Mouse (Mus musculus) hindbrain, embryonic 13.5 days (tissue): Measurements from ENCODE around the gene Masp1. TPM values are rescaled to one million over a fixed set of nuclear protein-coding genes. Genes with fewer than 3 reads are reported as not detected.

Experiments
- ATAC-seq: fragments of 200-750 bp; cut with Nextera tagmentation; 2 replicates; pipeline ENCODE4 v1.8.0; 2017; ENCODE audit warnings: moderate TSS enrichment; ENCODE audit not compliant: low FRiP score
- H3K27ac ChIP-seq: fragments of 300-500 bp; sonication (generic); 2 replicates; pipeline ENCODE4 v1.5.1; 2015; ENCODE audit warnings: inconsistent platforms, mild to moderate bottlenecking, moderate library complexity
- H3K27me3 ChIP-seq: fragments of 300-500 bp; sonication (generic); 2 replicates; pipeline ENCODE4 v1.6.1; 2015; ENCODE audit warnings: mild to moderate bottlenecking, inconsistent platforms
- H3K36me3 ChIP-seq: fragments of 300-500 bp; sonication (generic); 2 replicates; pipeline ENCODE4 v1.6.1; 2015; ENCODE audit warnings: mild to moderate bottlenecking, inconsistent platforms
- H3K4me1 ChIP-seq: fragments of 300-500 bp; sonication (generic); replicated peaks from 2 replicates; pipeline ENCODE4 v1.6.1; 2015; ENCODE audit warnings: inconsistent platforms
- H3K4me2 ChIP-seq: fragments of 300-500 bp; sonication (generic); 2 replicates; pipeline ENCODE4 v1.6.1; 2015; ENCODE audit warnings: inconsistent platforms, mild to moderate bottlenecking, moderate library complexity
- H3K4me3 ChIP-seq: fragments of 300-500 bp; sonication (generic); 2 replicates; pipeline ENCODE4 v1.5.1; 2015; ENCODE audit warnings: mild to moderate bottlenecking, inconsistent platforms
- H3K9ac ChIP-seq: fragments of 300-500 bp; sonication (generic); 2 replicates; pipeline ENCODE4 v1.6.1; 2015; ENCODE audit warnings: mild to moderate bottlenecking, inconsistent platforms
- H3K9me3 ChIP-seq: fragments of 300-500 bp; sonication (generic); 2 replicates; pipeline ENCODE4 v1.6.1; 2016; ENCODE audit warnings: inconsistent platforms
- WGBS: fragments of 180-500 bp; shearing (Covaris S2); methylation state at CpG from one replicate; pipeline ENCODE4 v1.1.7; 2015; 5-methylcytosine and 5-hydroxymethylcytosine counted together
- polyA plus RNA-seq: library from polyadenylated mRNA; unstranded; fragments of >200 nt; fragmentation: Nextera tagmentation; extraction: Ambion mirVana; gene quantifications from 2 replicates; pipeline ENCODE4 v1.2.1, GENCODE M21; 2015

Masp1 gene
- polyA plus RNA-seq: 31.3 and 36.9 TPM in 2 replicates

DNA sequence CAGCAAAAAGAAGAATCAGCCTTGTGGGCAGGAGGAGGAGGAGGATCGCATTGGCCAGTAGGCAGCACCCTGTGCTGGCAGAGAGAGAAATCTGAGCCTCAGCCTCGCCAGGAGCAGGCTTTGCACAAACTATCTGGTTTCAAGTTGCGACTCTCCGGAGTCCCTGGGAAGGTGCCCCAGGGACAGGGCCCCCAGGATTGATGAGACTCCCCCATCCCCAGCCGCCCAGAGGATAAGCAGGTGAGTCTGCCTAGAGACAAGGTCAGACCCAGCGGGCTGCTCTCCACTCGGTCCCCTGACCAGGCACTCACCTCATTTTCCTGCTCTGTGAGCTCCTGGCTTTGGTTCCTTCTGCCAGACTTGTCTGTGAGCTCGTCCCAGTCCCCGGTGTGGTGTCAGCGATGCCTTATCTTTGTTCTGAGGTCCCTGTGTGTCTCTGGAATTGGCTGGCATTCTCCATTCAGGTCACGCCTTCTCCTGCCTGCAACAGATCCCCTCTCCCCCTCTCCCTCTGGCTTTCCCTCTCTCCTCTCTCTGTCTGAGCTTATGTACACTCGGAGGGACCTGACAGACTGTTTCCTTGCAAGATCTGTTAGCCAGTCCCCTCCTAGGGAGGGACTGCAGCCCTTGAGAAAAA is at the start of gene Masp1, which contains the start of gene Rtp4:
Gene Masp1 (minus strand): TSS at position 581 of the 637 bp plus-strand sequence.
Gene Rtp4 (plus strand): TSS at position 57 of the 637 bp plus-strand sequence.
- Histone ChIP-seq H3K27ac (peak within 1 kb of the TSS; percentile 95), H3K9me3 (no peaks in the 10 kb centered on the region), H3K27me3 (no peaks in the 10 kb centered on the region), H3K9ac (peak within 1 kb of the TSS; percentile 82), H3K4me3 (peak within 1 kb of the TSS; percentile 55), H3K4me1 (peaks cover 73% of the 10 kb centered on the region), H3K36me3 (no peaks in the 10 kb centered on the region), H3K4me2 (peak within 1 kb of the TSS; percentile 78)
- peak; percentile 85 for ATAC-seq
- WGBS: under 1% methylated on average over 12 of the region's 12 CpGs

DNA sequence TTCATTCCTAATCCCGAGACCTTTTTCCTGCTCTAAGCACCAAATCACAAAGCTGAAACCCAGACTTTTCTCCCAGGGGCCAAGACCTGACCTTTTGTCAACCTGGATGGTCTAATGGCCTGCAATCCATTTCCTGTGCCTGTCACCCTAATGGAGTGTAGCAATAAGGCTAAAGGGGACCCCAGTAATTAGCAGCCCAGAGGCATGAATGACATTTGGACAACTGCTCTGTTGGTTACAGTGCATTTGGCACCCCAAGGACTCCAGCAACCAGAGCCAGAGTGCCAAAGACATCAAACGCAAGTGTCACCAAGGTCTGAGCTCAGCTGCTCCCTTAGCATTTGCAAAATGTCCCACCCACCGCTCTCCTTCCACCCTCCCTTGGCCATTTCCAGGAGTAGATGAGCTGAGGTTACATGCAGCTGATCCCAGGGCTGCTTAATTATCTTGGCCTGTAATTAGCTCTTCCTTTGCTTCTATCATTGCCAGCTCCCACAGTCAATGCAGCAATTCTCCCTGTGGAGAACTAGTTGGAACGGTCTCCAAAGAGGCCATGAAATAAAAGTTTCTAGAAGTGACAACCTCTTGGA is 47.8 kb upstream of the Masp1 start:
- 43% methylated on average over 4 of the region's 4 CpGs for WGBS
- H3K27ac ChIP-seq: no peak overlapping the region
- H3K9ac ChIP-seq: no peak overlapping the region
- H3K4me1 ChIP-seq: no peaks in the 10 kb centered on the region
- no peaks in the 10 kb centered on the region for H3K36me3 ChIP-seq
- H3K4me3 ChIP-seq: no peak overlapping the region
- H3K4me2 ChIP-seq: no peak overlapping the region
- H3K27me3 ChIP-seq: no peaks in the 10 kb centered on the region
- no peak for ATAC-seq
- H3K9me3 ChIP-seq: no peaks in the 10 kb centered on the region

DNA sequence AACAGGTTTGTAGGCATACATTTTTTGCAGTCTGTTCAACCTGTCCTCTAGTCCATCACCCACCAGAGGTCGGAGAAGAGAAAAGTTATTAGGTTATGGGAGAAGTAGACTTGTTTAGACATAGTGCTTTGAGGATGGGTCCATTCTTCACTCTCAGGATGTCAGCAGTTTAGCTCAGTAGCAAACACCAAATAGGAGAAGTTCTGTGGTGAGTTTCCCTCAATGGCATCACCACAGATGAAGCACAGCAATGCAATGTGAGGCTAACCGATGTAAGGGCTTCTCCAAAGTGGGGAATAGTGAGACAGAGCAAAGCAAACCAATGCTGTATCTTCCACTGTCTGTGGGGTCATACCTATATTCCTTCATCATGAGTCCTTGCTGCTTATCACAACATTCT is 37.1 kb upstream of the Masp1 start:
- Histone ChIP-seq H3K9me3 (no peaks in the 10 kb centered on the region), H3K4me2 (no peak overlapping the region), H3K9ac (no peak overlapping the region), H3K4me1 (no peaks in the 10 kb centered on the region), H3K4me3 (no peak overlapping the region), H3K36me3 (no peaks in the 10 kb centered on the region), H3K27ac (no peak overlapping the region), H3K27me3 (no peaks in the 10 kb centered on the region)
- no peak for ATAC-seq
- 85% methylated on average over 2 of the region's 2 CpGs for WGBS

DNA sequence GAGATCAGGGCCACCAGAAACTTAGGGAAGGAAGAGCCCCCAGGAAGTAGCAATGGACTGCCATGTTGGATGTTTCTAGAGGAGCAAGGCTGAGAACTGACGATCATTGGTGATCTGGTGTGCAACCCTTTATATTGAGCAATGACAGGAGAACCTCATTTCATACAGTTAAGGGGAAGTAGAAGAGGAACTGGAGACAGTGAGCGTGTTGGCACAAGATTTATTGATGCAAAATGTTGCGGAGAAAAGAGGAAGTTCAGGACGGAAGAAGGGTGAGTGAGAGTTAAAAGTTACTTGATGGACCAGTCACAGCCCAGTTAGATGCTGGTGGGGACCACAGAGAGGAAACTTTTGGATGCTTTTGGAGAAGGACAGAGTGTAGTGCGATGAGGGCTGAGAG is 36.6 kb upstream of the Masp1 start:
- 92% methylated on average over 5 of the region's 5 CpGs for WGBS
- Histone ChIP-seq H3K9me3 (no peaks in the 10 kb centered on the region), H3K27ac (no peak overlapping the region), H3K27me3 (0 out of 2 replicates have a peak, but pooled peaks cover 1% of the 10 kb centered on the region), H3K36me3 (no peaks in the 10 kb centered on the region), H3K4me1 (no peaks in the 10 kb centered on the region), H3K4me3 (no peak overlapping the region), H3K4me2 (no peak overlapping the region), H3K9ac (no peak overlapping the region)
- no peak for ATAC-seq

DNA sequence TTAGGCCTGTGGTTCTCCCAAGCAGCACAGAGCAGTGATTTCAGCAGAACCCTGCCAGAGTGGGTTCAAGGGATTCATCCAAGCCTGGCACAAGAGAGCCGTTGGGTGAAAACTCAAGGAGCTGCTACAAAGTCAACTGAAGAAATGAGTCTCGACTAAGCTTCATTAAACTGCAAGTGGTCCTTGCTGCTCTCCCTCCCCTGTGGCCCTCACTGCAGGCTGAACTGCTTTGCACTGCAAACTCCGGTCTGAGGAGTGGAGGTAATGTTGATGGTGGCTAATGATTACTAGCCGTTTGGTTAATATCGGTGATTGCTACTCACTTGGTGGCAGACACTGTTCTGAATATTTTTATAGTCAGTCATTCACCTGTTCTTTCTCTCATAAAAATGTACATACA is 34.1 kb upstream of the Masp1 start:
- Histone ChIP-seq H3K4me2 (no peak overlapping the region), H3K27ac (no peak overlapping the region), H3K9me3 (no peaks in the 10 kb centered on the region), H3K9ac (no peak overlapping the region), H3K4me3 (no peak overlapping the region), H3K36me3 (no peaks in the 10 kb centered on the region), H3K27me3 (0 out of 2 replicates have a peak, but pooled peaks cover 2% of the 10 kb centered on the region), H3K4me1 (no peaks in the 10 kb centered on the region; the same call in 1 of the 2 replicates)
- WGBS: 84% methylated on average over 5 of the region's 5 CpGs
- ATAC-seq: no peak

DNA sequence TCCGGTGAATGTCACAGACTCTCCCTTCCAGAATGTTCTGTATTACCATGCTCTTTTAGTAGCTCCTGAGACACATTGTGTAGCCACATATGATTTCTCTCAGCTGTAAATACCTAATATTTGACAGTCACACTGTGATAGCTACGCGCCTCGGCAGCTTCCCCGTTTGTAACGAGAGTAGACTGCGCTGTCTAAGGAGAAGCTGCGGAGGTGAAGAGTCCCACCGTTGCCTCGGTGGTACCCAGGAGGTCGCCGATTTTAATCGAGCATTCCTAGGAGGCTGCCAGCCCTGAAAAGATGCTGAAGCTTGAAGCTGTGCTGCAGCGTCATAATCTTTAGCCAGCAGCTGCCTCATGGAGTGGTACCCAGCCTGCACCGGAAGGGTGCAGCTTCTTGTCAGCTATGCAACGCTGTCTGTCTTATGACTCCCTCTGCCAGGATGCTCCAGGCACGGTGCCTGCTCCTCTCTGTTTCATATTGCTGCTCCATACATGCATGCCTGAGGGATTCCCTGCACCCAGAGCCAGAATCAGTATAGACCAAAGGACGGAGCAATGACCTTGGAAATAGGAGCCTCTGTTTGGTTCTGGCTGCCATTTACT is 30.5 kb upstream of the Masp1 start:
- H3K27me3 ChIP-seq: 0 out of 2 replicates have a peak, but pooled peaks cover 2% of the 10 kb centered on the region
- H3K4me3 ChIP-seq: no peak overlapping the region
- no peaks in the 10 kb centered on the region for H3K9me3 ChIP-seq
- H3K9ac ChIP-seq: 0 out of 2 replicates have a peak overlapping the region, but pooled peaks have one; percentile 9
- WGBS: 82% methylated on average over 18 of the region's 18 CpGs
- no peaks in the 10 kb centered on the region; the same call in 1 of the 2 replicates for H3K4me1 ChIP-seq
- ATAC-seq: peak; percentile 41
- no peak overlapping the region for H3K4me2 ChIP-seq
- no peaks in the 10 kb centered on the region for H3K36me3 ChIP-seq
- no peak overlapping the region for H3K27ac ChIP-seq

DNA sequence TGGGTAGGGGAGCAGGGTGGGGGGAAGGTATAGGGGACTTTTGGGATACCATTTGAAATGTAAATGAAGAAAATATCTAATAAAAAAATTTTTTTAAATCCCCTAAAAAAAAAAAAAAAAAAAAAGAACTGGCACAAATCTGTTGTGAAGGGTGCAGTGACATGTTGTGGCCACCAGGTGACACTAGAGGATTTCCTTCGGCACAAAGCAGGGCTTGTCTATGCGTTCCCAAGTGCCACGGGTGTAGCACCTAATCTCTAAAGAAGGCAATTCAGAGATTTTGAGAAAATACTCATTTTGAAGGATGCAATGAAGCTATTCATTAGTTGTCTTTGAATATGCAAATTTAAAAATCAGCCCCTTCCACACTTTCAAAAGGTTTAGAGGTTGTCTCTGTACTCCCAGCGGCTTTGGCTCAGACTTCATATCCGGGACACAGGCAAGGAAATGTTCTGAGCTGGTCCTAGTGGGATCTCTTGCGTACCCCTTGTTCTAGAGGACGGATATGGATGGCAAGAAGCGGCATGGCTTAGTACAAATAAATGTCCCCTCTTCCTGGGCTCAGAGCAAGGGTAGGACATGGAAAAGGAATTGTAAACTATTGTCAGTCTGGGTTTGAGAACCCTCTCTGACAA is 29.8 kb upstream of the Masp1 start:
- Histone ChIP-seq H3K4me2 (no peak overlapping the region), H3K27ac (no peak overlapping the region), H3K9ac (no peak overlapping the region), H3K4me3 (no peak overlapping the region), H3K36me3 (no peaks in the 10 kb centered on the region), H3K9me3 (no peaks in the 10 kb centered on the region), H3K27me3 (0 out of 2 replicates have a peak, but pooled peaks cover 2% of the 10 kb centered on the region), H3K4me1 (no peaks in the 10 kb centered on the region; the same call in 1 of the 2 replicates)
- WGBS: 47% methylated on average over 8 of the region's 8 CpGs
- peak; percentile 66 for ATAC-seq

DNA sequence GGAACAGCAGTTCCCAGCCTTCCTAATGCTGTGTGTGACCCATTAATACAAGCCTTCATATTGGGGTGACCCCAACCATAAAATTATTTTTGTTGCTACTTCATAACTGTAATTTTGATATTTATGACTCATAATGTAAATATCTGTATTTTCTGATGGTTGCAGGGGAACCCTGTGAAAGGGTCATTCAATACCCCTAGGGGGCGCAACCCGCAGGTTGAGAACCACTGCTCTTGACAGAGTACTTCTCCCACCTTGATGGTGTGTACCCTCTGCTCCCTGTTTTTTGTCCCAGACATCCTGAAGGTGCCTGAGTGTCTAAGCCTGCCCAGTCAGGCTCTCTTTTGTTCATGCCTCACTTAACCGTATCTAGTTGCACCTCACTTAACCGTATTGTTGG is 27.2 kb upstream of the Masp1 start:
- Histone ChIP-seq H3K36me3 (no peaks in the 10 kb centered on the region), H3K9me3 (no peaks in the 10 kb centered on the region), H3K4me3 (no peak overlapping the region), H3K27me3 (0 out of 2 replicates have a peak, but pooled peaks cover 2% of the 10 kb centered on the region), H3K9ac (no peak overlapping the region), H3K4me1 (no peaks in the 10 kb centered on the region; the same call in 1 of the 2 replicates), H3K4me2 (no peak overlapping the region), H3K27ac (no peak overlapping the region)
- 87% methylated on average over 4 of the region's 4 CpGs for WGBS
- ATAC-seq: no peak

DNA sequence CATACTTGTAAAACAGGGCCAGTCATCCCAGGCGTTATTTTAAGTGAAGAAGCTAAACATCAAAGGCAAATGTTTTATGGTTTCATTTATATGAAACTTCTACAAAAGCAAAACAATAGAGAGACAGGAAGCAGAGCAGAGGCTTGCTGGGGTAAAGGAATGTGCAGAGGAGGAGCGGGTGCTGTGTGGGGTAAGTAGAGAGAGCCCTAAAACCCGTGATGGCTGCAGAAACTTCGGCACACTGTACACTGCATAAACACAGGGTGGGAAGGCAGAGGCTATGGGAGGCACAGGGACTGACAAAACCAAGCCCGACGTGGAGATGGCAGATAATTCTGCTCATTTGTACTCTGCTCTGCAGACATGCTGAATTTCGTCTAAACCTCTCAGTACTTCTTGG is 23.7 kb upstream of the Masp1 start:
- H3K27ac ChIP-seq: no peak overlapping the region
- no peak overlapping the region for H3K4me2 ChIP-seq
- 74% methylated on average over 7 of the region's 7 CpGs for WGBS
- no peaks in the 10 kb centered on the region for H3K9me3 ChIP-seq
- no peak overlapping the region for H3K4me3 ChIP-seq
- no peaks in the 10 kb centered on the region for H3K36me3 ChIP-seq
- no peaks in the 10 kb centered on the region for H3K4me1 ChIP-seq
- ATAC-seq: no peak
- H3K27me3 ChIP-seq: no peaks in the 10 kb centered on the region
- H3K9ac ChIP-seq: no peak overlapping the region

DNA sequence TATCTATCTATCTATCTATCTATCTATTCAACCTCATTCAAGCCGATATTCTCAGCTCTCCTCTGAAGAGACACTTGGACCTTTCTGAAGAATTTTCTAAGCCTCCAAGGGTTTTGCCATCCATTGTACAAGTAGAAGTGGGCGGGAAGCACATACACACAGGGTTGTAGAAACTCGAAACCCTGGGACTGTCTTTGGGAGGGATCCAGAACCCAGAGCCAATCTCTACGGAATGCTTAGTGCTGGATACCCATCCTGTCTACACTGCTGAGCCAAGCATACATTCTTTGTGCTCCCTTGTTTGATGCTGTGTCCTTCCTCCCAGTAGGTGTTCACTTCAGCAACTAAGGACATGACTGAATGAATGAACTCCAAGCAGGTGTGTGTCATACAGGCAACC is 22.3 kb upstream of the Masp1 start:
- no peak overlapping the region for H3K4me3 ChIP-seq

DNA sequence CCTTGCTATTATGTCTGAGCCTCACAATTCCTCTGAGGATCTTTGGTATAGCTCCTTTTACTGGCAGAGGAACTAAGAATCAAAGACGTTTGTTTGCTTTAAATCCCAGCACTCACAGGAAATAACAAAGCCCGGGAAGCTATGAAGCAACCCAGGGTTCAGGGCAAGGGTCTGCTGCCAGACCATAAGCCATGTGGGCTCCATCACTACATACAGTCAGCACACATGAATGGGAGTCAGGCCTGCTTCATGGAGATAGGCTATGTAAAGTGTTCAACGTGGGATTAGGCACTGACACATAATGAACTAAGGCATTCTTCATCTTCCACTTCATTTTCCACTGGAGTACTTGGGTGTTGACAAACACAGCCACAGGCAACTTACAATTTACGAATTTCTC is 20.4 kb upstream of the Masp1 start:
- no peaks in the 10 kb centered on the region for H3K9me3 ChIP-seq
- no peak overlapping the region for H3K9ac ChIP-seq
- 77% methylated on average over 4 of the region's 4 CpGs for WGBS
- H3K27me3 ChIP-seq: no peaks in the 10 kb centered on the region
- no peak overlapping the region for H3K4me2 ChIP-seq
- H3K36me3 ChIP-seq: no peaks in the 10 kb centered on the region
- H3K4me1 ChIP-seq: no peaks in the 10 kb centered on the region
- no peak overlapping the region for H3K4me3 ChIP-seq
- no peak for ATAC-seq
- H3K27ac ChIP-seq: no peak overlapping the region

More for the DNA sequence above, 22.3 kb upstream of the Masp1 start:
- 82% methylated on average over 4 of the region's 4 CpGs for WGBS
- H3K9ac ChIP-seq: no peak overlapping the region
- H3K4me2 ChIP-seq: no peak overlapping the region
- H3K4me1 ChIP-seq: no peaks in the 10 kb centered on the region
- H3K36me3 ChIP-seq: no peaks in the 10 kb centered on the region
- no peak overlapping the region for H3K27ac ChIP-seq
- ATAC-seq: no peak
- H3K9me3 ChIP-seq: no peaks in the 10 kb centered on the region
- H3K27me3 ChIP-seq: no peaks in the 10 kb centered on the region

DNA sequence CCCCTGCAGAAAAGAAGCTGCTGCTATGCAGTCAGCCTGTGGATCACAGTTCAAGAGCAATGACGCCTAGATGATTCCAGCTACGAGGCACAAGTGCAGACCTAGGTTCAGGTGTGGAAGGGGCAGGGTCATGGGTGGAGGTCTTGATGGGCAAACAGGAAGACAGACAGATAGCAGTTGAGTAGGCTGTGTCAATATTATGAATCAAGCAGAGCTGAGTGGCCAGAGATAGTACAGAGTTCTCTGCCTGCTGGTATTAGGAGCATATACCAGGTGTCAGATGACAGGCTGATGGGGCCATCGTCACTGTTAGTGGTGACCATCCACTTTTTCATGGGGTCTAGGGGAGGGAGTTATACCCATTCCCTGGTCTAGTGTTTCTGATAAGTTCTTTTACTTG is 13.1 kb upstream of the Masp1 start:
- Histone ChIP-seq H3K27me3 (no peaks in the 10 kb centered on the region), H3K4me2 (no peak overlapping the region), H3K4me3 (no peak overlapping the region), H3K36me3 (no peaks in the 10 kb centered on the region), H3K9ac (no peak overlapping the region), H3K27ac (no peak overlapping the region), H3K4me1 (no peaks in the 10 kb centered on the region), H3K9me3 (no peaks in the 10 kb centered on the region)
- no peak for ATAC-seq
- 87% methylated on average over 3 of the region's 3 CpGs for WGBS
